Mouse (Mus musculus) limb, embryonic 14.5 days (tissue): Measurements from ENCODE around the gene 1600014C10Rik. TPM values are rescaled to one million over a fixed set of nuclear protein-coding genes. Genes with fewer than 3 reads are reported as not detected.

ENCODE experiments used
- ATAC-seq: fragments of 200-750 bp; cut with Nextera tagmentation; 2 replicates; pipeline ENCODE4 v1.8.0; 2017; ENCODE audit warnings: low read depth, moderate number of reproducible peaks, moderate TSS enrichment; ENCODE audit not compliant: low FRiP score
- DNase-seq: peaks from one replicate; pipeline ENCODE4 v3.0.0-alpha.2; 2015; ENCODE audit warnings: low spot score
- H3K27ac ChIP-seq: fragments of 300-500 bp; sonication (generic); replicated peaks from 2 replicates; pipeline ENCODE4 v1.5.1; 2014; ENCODE audit warnings: low read depth, mild to moderate bottlenecking, low read length, moderate library complexity, mixed read lengths
- H3K27me3 ChIP-seq: fragments of 300-500 bp; sonication (generic); 2 replicates; pipeline ENCODE4 v1.6.1; 2014; ENCODE audit warnings: low read length, mixed read lengths; ENCODE audit not compliant: control insufficient read depth, insufficient read depth
- H3K36me3 ChIP-seq: fragments of 300-500 bp; sonication (generic); 2 replicates; pipeline ENCODE4 v1.6.1; 2014; ENCODE audit warnings: mild to moderate bottlenecking, low read length, moderate library complexity, mixed read lengths; ENCODE audit not compliant: control insufficient read depth, insufficient read depth
- H3K4me1 ChIP-seq: fragments of 300-500 bp; sonication (generic); 2 replicates; pipeline ENCODE4 v1.6.1; 2014; ENCODE audit warnings: antibody characterized with exemption, low read length, mixed read lengths; ENCODE audit not compliant: control insufficient read depth, insufficient read depth
- H3K4me2 ChIP-seq: fragments of 300-500 bp; sonication (generic); replicated peaks from 2 replicates; pipeline ENCODE4 v1.6.1; 2014; ENCODE audit warnings: low read depth, mild to moderate bottlenecking, low read length, moderate library complexity; ENCODE audit not compliant: severe bottlenecking
- H3K4me3 ChIP-seq: fragments of 300-500 bp; sonication (generic); replicated peaks from 2 replicates; pipeline ENCODE4 v1.5.1; 2014; ENCODE audit warnings: low read length
- H3K9ac ChIP-seq: fragments of 300-500 bp; sonication (generic); 2 replicates; pipeline ENCODE4 v1.6.1; 2014; ENCODE audit warnings: mild to moderate bottlenecking, low read depth, low read length, moderate library complexity; ENCODE audit not compliant: severe bottlenecking
- H3K9me3 ChIP-seq: fragments of 300-500 bp; sonication (generic); 2 replicates; pipeline ENCODE4 v1.6.1; 2016; ENCODE audit warnings: low read length; ENCODE audit not compliant: control insufficient read depth
- POLR2A ChIP-seq: fragments of 200-500 bp; IDR thresholded peaks from 2 replicates; pipeline ENCODE4 v1.8.0; 2012; ENCODE audit warnings: inconsistent platforms, mild to moderate bottlenecking, moderate library complexity, borderline replicate concordance; ENCODE audit not compliant: insufficient read depth, insufficient read length; ENCODE audit errors: extremely low read depth
- WGBS: fragments of 180-500 bp; shearing (Covaris S2); extraction: QIAGEN DNeasy Blood & Tissue Kit; methylation state at CpG from one replicate; pipeline ENCODE4 v1.1.7; 2014; 5-methylcytosine and 5-hydroxymethylcytosine counted together
- polyA plus RNA-seq, 2 experiments: library from polyadenylated mRNA; depleted of rRNA in 1 of 2; stranded (reverse) in 1 of 2; unstranded in 1 of 2; fragments of >200 nt; fragmentation: Nextera tagmentation in 1 of 2; extraction: Ambion mirVana in 1 of 2; gene quantifications; 2 replicates each; pipeline versions ENCODE4 v1.2.1 to v1.2.3; 2012 to 2014

Gene 1600014C10Rik
- polyA plus RNA-seq, 2 experiments, result 11.4 to 15.8 TPM

- no peak overlapping the region for H3K9ac ChIP-seq
- H3K4me1 ChIP-seq, result no peaks in the 10 kb centered on the region
- ATAC-seq (no peak), DNase-seq (no peak)
- no peak overlapping the region for H3K27ac ChIP-seq
- H3K4me2 ChIP-seq, result no peak overlapping the region
- no peak for TF ChIP-seq POLR2A
- H3K4me3 ChIP-seq, result no peak overlapping the region
- no peaks in the 10 kb centered on the region for H3K9me3 ChIP-seq
- peaks cover 6% of the 10 kb centered on the region; the same call in 1 of the 2 replicates for H3K36me3 ChIP-seq
- WGBS, result 90% methylated on average over 6 of the region's 6 CpGs
- no peaks in the 10 kb centered on the region for H3K27me3 ChIP-seq
Measured at GRCm38 (mm10) chr7:38215697-38216096, 32.7 kb downstream of the 1600014C10Rik start.

DNA sequence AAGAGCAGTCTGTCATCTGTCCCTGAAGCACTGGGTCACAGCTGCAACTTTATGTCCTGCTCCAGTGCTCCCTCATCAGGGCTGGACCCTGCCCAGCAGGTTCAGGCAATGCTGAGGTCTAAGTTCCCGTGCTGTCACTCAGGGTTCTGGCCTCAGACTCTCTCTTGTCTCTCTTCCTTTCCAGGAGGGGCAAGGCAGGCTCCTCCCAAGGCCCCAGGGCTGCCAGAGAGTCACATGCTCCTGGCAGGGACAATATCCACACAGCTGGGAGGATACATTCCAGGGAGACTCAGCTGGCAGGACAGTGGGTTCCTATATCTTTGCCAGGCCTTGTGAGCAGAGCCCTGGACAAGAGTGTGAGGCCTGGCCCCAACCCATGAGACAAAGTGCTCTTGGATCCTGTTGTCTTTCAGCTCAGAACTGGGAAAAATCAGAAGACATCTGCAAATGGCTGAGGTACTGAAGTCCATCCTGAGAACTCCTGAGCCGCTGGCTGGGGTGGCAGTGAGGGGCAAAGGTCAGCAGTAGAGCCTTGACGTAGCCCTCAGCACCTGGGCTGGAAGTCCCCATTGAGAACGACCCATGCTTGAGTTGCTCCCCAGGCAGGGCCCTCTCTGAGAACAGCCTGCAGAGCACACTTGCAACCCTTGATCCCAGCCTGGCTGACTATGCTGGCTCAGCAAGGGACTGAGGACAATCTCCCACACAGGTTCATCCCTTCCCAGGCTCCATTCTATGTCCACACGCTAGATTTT is 34.6 kb downstream of the 1600014C10Rik start:
- peaks cover 6% of the 10 kb centered on the region for H3K36me3 ChIP-seq
- no peak for TF ChIP-seq POLR2A
- H3K27me3 ChIP-seq, result no peaks in the 10 kb centered on the region
- no peak overlapping the region for H3K9ac ChIP-seq
- H3K4me2 ChIP-seq, result no peak overlapping the region
- H3K9me3 ChIP-seq, result no peaks in the 10 kb centered on the region
- no peak for ATAC-seq
- no peak for DNase-seq
- no peak overlapping the region for H3K4me3 ChIP-seq
- H3K4me1 ChIP-seq, result no peaks in the 10 kb centered on the region
- no peak overlapping the region for H3K27ac ChIP-seq
- WGBS, result 63% methylated on average over 5 of the region's 5 CpGs

DNA sequence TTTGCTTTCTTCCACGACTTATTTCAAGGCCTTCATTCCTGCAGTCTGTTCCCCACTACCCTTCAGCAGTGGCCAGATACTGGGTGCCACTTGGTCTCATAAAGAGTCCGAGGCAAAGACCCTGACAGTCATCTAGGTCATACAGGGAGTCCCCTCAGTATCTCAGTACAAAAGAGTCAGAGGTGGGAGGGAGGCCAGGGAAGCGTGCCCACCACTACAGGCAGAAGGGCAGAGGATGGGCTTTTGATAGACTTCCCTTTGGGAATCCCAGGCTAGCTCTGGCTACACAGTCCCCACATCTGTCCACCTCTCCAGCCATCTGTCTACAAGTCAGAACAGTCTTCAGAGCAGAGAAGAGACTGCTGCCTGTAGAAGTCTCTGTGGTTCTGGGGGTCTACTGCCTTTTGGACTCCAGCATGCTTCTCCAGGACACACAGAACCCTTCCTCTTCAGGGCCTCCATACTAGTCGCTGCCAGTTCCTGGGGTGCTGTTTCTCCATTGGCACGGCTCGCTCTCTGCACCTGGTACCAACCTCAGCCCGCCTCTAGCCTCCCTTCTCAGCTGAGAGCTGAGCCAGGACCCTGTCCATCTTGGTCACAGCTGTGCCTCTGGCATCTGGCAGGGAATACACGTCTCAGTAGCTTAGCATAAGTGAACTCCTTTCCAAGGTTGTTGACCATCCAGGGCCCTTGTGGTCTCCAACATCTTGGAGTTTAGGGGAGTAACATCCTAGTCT is 35.8 kb downstream of the 1600014C10Rik start:
- Histone ChIP-seq H3K4me1 (no peaks in the 10 kb centered on the region), H3K36me3 (peaks cover 6% of the 10 kb centered on the region), H3K4me3 (no peak overlapping the region), H3K9ac (no peak overlapping the region), H3K4me2 (no peak overlapping the region), H3K27ac (no peak overlapping the region), H3K27me3 (no peaks in the 10 kb centered on the region), H3K9me3 (no peaks in the 10 kb centered on the region)
- WGBS, result 76% methylated on average over 8 of the region's 8 CpGs
- DNase-seq, result no peak
- no peak for ATAC-seq
- TF ChIP-seq POLR2A, result no peak

- no peaks in the 10 kb centered on the region for H3K4me1 ChIP-seq
- no peaks in the 10 kb centered on the region for H3K9me3 ChIP-seq
- ATAC-seq (no peak), DNase-seq (no peak)
- no peak overlapping the region for H3K4me2 ChIP-seq
- 80% methylated on average over 4 of the region's 4 CpGs for WGBS
- H3K9ac ChIP-seq, result no peak overlapping the region
- no peak overlapping the region for H3K27ac ChIP-seq
- no peaks in the 10 kb centered on the region for H3K27me3 ChIP-seq
- TF ChIP-seq POLR2A, result no peak
- peaks cover 6% of the 10 kb centered on the region for H3K36me3 ChIP-seq
- H3K4me3 ChIP-seq, result no peak overlapping the region
Measured at GRCm38 (mm10) chr7:38219526-38219925, 36.5 kb downstream of the 1600014C10Rik start.

DNA sequence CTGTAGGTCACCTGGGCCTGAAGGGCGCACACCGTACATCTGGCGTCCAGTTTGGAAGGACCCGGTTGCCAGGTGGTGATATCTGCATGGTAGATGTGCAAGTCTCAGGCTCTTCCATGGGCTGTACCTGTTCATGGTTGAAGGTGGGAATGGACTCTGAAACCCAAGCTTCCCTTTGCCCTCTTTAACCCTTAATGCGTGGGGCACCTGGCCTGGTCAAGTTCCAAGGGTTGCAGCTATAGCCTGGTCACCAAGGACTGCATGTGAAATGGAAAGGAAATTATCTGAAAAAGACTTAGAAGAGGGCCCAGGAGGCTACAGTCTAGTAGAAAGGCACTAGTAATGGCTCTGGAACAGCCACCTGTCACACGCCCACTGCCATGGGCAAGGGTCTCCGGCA is 37.8 kb downstream of the 1600014C10Rik start:
- ATAC-seq (no peak), DNase-seq (no peak)
- Histone ChIP-seq H3K4me3 (no peak overlapping the region), H3K4me1 (peaks cover 4% of the 10 kb centered on the region; the same call in 1 of the 2 replicates), H3K9ac (no peak overlapping the region), H3K4me2 (no peak overlapping the region), H3K27me3 (no peaks in the 10 kb centered on the region), H3K36me3 (peaks cover 6% of the 10 kb centered on the region), H3K9me3 (no peaks in the 10 kb centered on the region), H3K27ac (no peak overlapping the region)
- no peak for TF ChIP-seq POLR2A
- 95% methylated on average over 7 of the region's 7 CpGs for WGBS
